Mouse (Mus musculus) embryo, embryonic 11 days (tissue): ENCODE data around the gene 9030025P20Rik.
"Not testable (repeated sequence)": the region's sequence is repeated elsewhere in the genome, so short reads cannot be mapped to it uniquely, and the experiment has no call there.

Source experiments
- DNase-seq: peaks from one replicate; pipeline ENCODE4 v3.0.0-alpha.2; 2015

Gene 9030025P20Rik

DNA sequence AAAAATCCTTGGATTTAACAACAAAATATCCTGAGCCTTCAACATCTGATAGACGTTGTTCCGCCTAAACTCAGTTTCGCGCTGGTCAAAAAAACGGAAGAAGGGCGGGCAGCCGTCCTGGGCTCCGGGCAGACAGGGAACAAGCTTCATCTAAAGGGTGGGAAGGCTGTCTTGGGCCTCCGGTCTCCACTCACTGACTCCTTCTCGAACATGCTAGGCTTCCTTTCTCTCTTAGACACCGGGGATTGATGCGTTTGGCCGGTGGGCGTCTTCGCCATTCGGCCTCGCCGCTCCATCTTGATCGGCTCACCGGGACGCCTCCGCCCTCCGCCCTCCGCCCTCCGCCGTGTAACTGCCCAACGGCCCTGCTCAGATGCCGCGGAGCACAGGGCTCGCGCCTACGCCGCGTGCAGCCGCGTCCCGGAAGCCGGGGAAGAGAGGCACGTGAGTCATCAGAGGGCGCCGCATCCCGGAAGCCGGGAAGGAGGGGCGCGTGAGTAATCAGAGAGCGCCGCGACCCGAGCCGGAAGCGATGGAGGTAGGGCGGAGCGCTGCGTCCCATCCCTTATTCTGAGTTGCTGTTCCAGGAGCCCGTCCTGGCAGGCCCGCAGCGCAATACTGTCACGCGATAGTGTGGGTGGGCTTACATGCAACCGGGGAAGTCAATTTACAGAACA, at the start of gene 9030025P20Rik, which contains the start of gene Gm3417:
Gene 9030025P20Rik (plus strand): TSS at position 107 of the 677 bp plus-strand sequence.
Gene Gm3417 (minus strand): TSS at position 429 of the 677 bp plus-strand sequence.
- not testable (repeated sequence) for DNase-seq

GRCm38 (mm10) chr17:14928631-14929030, 49.6 kb upstream of the 9030025P20Rik start:
- DNase-seq = no peak

GRCm38 (mm10) chr17:14930697-14931096, 47.6 kb upstream of the 9030025P20Rik start:
- DNase-seq = no peak

DNA sequence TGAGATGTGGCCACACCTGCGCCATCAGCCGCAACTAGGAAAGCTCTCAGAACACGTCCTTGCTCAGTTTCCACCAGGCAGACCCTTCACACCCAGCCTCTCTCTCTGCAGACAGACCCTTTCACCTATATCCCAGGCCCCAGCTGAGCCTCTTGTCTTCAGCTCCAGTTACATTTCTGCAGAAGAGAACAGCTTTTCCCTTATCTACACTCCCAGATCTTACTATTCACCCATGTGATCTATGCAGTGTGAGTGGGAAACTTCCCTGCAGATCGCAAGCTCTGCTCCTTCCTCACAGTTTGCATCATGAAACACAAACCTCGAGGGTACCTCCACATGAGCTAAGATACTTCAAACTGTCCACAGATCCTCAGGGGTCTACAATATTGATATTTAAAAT, 46.8 kb upstream of the 9030025P20Rik start:
- DNase-seq = no peak

DNA sequence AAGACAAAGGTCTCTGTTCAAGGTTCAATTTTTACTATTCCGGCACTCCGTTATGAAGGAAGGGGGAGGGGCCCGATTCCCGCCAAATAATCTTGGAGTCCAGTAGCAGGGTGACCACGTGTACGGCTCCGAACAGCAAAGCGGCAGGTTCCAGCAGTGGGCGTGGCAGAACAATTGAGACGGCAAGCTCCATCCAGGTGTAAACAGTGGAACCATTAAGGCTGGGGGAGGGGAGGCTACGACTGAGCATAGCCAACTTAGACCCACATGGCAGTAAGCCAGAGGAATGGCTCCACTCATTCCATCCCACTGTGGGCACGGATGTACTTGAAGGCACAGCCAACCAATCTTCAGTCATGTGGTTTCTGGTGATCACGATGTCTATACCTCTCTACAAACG, 43.0 kb upstream of the 9030025P20Rik start:
- DNase-seq = not testable (repeated sequence)

DNA sequence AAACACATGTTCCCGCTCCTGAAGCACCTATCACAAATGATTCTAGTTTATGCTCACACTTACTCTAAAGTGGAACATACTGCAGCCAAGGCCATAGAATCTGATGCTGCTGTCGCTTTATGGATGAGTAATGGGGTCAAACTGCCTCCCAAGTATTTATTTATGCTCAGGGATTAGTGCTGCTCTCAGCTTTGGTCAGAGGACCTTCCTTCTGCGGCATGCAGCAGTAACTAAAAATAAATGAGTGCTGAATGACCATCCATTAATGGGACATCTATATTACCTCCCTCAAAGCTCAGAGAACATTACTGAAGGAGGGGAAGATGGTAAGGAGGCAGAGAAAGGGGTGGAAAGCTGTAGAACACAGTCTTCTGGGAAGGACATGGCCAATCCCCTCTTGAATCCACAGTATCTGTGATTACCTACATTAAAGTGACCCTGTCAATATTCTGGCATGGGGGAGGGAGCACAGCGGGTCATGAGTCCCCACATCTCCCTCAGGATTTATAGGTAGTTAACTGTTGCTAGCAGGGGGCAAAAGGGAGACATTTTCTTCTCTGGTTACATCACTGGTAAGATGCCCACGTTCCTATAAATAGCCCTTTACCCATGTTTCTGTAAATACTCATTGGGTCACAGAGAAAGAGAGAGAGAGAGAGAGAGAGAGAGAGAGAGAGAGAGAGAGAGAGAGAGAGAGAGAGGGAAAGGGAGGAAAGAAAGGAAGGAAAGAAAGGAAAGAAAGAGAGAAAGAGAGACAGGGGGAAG, 42.2 kb upstream of the 9030025P20Rik start:
- DNase-seq = no peak

DNA sequence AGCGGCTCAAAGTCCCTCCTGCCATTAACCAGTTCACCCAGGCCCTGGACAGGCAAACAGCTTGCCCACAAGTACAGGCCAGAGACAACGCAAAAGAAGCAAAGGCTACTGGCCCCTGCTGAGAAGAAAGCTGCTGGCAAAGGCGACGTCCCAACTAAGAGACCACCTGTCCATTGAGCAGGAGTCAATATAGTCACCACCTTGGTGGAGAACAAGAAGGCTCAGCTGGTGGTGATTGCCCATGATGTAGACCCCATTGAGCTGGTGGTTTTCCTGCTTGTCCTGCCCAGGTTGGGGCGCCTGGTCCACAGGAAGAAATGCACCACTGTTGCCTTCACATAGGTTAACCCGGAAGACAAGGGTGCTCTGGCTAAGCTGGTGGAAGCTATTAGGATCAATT, 36.1 kb upstream of the 9030025P20Rik start:
- DNase-seq = not testable (repeated sequence)

- DNase-seq = peak; percentile 100
Measured at GRCm38 (mm10) chr17:14943009-14943728, 35.1 kb upstream of the 9030025P20Rik start, which contains the start of the genes Wdr27 and 1600012H06Rik. TSS of gene Wdr27 (minus strand) at chr17:14943158. TSS of gene 1600012H06Rik (plus strand) at chr17:14943184.

DNA sequence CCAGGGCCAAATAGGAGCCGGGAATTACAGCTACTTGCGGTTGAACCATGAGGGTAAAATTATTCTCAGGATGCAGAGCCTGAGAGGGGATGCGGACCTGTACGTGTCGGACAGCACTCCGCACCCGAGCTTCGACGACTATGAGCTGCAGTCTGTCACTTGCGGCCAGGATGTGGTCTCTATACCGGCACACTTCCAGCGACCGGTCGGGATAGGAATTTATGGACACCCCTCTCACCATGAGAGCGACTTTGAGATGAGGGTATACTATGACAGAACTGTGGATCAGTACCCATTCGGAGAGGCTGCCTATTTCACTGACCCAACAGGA, 34.6 kb upstream of the 9030025P20Rik start:
- no peak for DNase-seq

GRCm38 (mm10) chr17:14944551-14944950, 33.7 kb upstream of the 9030025P20Rik start:
- DNase-seq = no peak

DNA sequence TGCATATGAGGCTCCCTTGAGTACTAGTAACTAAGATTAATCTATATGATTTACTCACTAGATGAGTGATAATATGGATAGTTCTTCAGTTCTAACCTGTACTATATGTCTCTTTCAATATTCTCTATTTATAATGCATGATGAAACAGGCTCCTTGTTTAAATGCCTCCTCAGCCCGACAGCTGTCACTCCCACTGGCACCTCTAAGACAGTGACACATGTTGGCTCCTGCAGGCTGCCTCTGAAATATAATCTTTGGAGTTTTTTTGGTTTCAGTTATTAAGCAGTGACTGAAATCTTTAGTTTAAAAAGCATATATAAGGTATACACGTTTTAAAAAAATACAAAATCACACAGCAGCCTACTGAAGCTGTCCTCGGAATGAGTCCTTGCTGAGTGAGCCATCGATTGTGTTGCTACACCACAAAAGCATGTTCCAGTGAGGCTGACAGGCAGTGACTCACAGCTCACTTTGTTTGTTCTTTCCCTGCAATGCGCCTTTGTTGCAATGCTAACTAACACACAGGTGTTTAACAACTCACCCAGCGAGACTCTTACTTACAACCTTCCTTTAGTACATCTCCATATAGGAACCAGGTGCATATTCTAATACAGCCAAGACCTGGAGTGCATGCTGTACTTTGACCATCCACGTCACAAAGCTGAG, 29.0 kb upstream of the 9030025P20Rik start:
- DNase-seq = no peak

DNA sequence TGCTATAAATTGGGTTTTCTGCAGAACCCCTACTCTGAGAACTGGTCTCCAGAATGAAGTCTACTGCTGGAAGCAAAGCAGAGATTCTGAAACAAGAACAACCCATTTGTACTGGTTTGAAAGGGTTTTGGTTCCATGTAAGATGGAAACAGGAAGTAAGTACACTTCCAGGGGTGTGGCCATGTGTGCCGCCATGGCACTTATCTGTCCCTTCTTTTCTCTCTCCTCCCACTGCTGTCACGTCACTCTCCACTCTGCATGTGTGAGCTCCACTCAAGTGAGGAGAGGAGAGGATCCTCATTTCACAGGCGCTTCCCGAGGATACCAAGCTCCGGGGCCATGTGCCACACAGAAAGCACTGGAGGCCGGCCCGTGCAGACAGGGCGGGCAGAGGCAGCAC, 24.8 kb upstream of the 9030025P20Rik start:
- no peak for DNase-seq

GRCm38 (mm10) chr17:14958686-14959327, 19.5 kb upstream of the 9030025P20Rik start:
- DNase-seq = no peak

- peak; percentile 4 for DNase-seq
Measured at GRCm38 (mm10) chr17:14959979-14960378, 18.3 kb upstream of the 9030025P20Rik start.

- peak; percentile 34 for DNase-seq
Measured at GRCm38 (mm10) chr17:14960520-14960919, 17.7 kb upstream of the 9030025P20Rik start.

- peak; percentile 53 for DNase-seq
Measured at GRCm38 (mm10) chr17:14960951-14961556, 17.2 kb upstream of the 9030025P20Rik start, which contains the start of gene Phf10. TSS of gene Phf10 (minus strand) at chr17:14961273.

GRCm38 (mm10) chr17:14961557-14962154, 16.6 kb upstream of the 9030025P20Rik start:
- DNase-seq = not testable (repeated sequence)

GRCm38 (mm10) chr17:14968373-14968913, 9.8 kb upstream of the 9030025P20Rik start:
- not testable (repeated sequence) for DNase-seq

GRCm38 (mm10) chr17:14977718-14978361, 428 bp upstream of the 9030025P20Rik start:
- DNase-seq = not testable (repeated sequence)

- not testable (repeated sequence) for DNase-seq
Measured at GRCm38 (mm10) chr17:14990116-14990702, 11.9 kb downstream of the 9030025P20Rik start.
